Mouse (Mus musculus): ENCODE results near the gene Disp2.

The Disp2 gene

DNA sequence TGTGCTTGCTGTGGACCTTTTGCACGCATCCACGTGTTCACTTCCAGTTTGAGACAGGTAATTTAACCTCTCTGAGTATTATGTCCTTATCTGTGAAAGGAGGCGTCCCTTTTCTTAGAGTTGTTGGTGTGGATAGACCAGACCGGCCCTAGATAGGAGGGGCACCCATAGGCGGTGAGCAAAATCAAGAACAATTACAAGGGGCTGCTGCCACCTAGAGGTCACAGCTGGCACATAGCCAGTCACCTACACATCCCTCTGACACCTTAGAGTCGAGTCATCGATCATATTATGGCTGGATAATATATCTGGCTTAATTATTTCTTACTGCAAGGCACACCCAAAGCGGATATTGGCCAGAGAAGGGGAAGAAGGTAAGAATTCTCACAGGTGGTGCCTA is 19.7 kb upstream of the Disp2 start:
- no peak for DNase-seq (ENCODE audit: low spot score)

DNA sequence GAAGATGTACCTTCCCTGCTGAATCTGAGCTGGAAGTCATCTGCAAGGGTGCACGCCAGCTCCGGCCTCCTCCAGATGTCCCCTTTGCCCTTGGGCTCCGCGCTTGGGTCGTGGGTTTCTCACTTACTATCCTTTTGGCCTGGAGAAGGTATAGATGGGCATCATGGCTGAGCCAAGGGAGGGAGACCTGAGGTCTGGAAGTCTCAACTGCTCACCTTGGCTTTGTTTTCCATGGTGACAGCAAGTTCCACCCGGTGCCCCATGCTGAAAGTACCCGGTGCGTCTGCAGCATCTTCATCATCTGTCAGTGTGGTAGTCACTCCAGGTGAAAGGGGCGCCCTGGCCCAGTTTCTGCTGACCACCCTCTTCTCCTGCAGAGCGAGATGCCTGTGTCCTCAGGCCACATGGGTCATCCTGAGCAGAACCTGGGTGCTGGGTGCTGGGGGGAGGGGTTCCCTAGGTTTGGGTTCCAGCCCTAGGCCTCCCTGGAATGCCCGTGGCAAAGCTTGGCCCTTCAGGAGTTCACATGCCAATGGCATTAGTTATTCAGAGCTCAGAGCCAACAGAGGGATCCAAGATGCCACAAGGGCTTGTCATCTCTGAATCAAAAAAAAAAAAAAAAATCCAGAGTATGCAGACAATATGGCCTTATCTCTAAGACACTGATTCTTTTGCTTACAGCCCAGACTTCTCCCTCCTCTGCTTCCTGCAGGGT is 19.1 kb upstream of the Disp2 start:
- no peak for DNase-seq (ENCODE audit: low spot score)

DNA sequence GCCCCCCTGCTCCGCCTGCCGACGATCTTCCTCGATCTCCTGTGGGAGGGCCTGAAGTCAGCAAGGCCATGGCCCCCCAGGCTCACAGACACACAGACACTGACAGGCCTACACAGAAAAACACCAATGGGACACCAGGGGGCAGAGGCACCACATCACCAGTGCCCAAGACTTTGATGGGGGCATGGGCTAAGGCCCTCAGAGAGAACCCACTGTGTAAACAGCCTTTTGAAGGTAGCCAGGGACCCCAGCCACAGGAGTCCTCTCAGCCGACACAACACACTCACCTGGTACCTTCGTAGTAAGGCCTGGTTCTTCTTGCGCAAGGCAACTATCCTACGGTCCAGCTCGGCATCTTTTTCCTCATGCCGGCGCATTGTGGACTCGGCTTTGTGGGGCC is 18.2 kb upstream of the Disp2 start:
- no peak for DNase-seq (ENCODE audit: low spot score)

DNA sequence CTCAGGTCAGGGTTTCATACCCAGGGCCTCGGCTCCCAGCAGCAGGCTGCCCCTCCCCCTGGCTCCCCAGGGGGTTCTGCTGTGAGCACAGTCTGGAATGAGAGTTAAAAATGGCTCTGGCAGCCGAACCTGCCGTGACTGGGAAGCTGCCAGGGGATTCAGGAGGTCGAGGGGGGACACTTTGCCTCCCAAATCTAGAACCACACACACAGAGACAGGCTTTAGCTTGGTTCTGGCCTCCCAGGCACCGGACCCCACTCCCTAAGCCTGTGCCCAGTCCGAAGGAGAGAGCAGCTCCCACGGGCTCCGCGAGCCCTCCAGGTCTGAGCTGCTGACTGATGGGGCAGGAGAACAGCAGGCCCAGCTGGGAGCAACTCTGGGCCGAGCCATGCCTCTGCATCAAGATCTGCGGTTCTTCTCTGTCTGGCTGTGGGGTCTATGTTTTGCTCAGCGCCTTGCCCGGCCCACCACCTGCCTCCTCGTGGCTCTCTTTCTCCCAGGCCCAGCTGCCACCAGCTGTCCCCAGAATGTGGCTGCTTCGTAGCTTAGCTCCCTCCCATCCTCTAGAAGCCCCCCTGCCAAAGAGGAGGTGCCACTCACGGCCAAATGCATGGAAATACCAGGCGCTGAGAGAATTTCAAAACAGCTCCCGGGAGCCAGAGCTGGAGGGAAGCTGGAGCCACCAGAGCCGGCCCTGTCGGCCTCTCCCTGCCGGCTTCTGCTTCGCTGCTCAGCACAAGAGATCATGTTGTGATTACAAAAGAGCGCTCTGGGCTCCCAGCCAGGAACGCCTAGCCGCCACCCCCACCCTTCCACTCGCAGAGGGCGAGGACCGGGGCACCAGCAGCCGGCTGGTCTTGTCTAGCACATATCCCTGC is 17.4 kb upstream of the Disp2 start, which contains the start of gene Ccdc9b:
Gene Ccdc9b (minus strand): TSS at position 756 of the 878 bp plus-strand sequence.
- peak; percentile 80 for DNase-seq (ENCODE audit: low spot score)

DNA sequence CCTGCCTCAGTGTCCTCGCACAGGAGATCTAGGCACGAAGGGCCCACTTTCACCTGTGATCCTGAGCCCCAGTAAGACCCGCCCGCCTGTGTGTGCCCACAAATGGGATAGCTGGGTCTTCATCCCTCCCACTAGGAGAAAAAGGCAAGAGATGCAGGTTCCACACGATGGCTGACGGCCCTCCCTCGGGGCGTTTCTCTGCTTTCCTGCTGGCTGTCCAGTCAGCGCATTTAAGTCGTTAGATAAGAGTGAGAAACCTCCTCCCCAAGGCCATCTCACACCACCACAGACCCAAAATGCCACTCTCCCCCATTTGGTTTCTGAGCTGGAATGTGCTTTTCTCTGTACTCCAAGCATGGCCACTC is 16.8 kb upstream of the Disp2 start:
- no peak for DNase-seq (ENCODE audit: low spot score)

DNA sequence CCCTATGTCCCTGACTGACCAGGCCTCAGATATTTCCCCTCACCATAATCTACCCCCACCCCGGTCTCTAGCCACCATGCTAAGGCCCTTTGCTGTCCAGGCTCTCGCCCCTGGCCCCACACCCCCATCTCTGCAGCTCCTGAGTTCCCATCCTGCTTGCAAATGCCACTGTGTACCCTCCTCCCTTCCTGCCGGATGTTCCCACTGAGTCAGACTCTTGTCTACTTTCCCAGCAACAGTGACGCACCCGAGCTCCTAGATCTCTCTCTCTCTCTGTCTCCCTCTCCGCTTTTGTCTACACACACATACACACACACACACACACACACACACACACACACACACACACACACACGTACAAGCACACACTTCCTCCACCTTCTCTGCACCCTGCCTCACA is 16.1 kb upstream of the Disp2 start:
- no peak for DNase-seq (ENCODE audit: low spot score)

DNA sequence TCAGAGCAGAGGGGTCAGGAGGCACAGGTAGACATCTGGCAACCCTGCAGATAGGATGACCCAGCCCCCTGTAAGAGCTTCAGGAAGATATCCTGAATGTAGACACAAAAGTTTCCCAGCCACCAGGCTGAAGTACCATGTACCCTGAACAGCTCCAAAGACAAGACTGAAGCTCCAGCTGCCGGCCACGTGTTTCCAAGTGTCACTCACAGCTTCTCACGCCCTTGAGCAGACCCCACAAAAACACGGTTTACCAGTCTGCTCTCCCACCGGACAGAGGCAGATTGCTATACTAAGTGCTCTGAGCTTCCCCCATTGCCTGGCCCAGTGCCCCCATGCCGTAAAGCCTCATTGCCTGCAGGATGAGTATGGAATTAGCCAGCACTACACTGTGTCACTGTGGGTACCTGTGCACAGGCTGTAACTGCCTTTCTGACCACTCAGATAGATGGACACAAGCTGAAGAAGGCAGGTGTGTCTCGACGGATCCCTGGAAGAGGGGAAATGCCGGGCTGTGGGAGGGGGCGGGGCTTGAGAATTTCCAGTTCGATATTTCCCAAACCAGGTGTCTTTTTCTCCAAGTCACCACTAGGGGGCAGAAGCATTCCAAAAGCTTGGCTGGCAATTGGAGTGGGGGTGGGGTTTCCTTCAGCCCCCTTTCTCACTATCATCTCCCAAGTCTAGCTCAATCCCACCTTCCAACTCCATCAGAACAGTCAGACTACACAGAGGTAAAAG is 15.3 kb upstream of the Disp2 start:
- DNase-seq (ENCODE audit: low spot score), result no peak

DNA sequence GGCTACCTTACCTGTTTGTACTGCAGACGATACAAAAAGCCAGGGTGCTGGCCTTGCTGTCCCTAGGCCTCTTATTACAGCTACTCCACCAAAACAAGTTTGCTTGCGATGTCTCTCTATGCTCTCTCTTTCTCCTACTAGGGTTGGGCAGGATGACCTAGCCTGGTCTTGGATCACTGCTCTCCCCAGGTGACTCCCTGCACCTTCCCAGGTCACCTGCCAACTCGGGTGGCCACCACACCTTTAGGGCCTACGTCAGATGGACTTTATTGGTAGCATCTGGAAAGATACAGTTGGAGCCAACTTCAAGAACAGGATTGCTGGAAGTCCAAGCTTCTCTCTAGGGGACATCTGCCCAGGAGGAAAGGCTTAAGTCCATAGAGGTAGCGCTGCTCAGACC is 14.6 kb upstream of the Disp2 start:
- no peak for DNase-seq (ENCODE audit: low spot score)

DNA sequence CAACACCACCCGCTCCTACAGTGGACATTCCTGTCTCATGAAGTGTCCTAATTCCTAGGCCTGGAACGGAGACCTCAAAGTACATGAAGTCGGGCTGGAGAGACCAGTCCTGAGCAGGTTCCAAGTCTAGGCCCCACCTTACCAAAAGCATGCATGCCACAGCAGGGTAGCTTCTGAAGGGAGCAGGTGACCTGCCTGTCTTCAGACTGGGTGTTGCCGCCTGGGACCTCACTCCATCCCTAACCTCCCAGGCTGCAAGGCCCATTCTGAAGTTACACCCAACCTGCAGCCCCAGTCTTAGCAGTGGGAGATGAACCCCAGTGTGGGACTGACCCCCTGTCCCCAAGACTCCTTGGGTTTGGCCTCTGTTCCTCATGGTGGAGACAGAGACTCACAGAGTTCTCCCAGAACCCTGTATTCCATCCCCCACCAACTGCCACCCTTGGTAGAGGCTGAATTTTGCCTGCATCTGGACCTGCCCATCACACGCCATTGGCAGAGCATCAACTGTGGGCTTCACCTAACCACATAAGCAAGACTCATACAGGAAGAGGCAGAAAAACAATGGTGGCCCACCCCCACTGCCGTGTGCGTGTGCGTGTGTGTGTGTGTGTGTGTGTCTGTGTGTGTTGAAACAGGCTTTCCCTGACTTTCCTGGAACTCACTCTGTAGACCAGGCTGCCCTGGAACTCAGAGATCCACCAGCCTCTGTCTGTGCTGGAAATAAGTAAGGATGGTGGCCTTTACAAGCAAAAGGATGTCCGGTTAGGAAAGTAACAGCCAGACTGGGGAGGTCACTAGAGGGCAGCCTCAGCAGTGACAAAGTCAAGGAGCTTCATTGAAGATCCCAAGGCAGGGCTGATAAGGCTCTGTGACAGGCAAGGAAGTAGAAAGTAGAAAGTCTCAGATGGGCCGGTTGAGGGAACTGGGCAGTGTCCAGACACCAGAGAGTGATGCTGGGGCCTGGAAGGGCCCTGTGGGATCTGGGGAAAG is 13.2 kb upstream of the Disp2 start:
- no peak for DNase-seq (ENCODE audit: low spot score)

DNA sequence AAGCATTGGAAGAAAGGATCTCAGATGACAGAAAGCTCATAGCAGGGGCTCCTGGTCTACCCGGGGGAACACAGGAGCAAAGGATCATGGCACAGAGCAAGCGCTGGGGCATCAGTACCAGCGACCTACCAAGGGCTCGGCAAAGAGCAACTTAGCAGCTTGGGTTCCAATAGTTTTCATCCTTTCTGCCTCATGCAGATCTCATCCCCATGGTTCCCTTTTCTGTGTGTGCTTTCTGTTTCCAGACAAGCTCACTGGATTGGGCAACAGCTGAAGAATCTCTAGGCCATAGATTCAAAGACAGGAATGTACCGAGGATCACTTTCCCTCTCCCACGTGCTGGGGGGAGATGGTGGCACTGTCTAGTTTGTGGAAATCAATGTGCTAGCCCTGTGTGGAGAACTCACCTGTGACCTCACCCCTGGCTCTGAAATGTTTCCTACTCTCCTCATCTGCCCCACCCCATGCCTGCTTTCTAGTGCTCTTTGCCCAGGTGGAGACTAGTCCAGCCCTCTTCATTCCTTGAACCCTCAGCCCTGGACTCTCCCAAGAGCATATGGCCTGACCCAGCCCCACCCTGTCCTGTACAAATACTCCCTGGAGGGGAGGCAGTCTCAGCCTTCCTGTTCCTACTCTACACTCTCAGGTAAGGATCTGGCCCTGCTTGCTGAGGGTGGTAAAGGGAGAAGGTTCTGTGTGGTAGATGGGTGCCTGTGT is 7.2 kb upstream of the Disp2 start, which contains the start of gene Phgr1:
Gene Phgr1 (plus strand): TSS at position 612 of the 717 bp plus-strand sequence.
- DNase-seq (ENCODE audit: low spot score), result no peak

DNA sequence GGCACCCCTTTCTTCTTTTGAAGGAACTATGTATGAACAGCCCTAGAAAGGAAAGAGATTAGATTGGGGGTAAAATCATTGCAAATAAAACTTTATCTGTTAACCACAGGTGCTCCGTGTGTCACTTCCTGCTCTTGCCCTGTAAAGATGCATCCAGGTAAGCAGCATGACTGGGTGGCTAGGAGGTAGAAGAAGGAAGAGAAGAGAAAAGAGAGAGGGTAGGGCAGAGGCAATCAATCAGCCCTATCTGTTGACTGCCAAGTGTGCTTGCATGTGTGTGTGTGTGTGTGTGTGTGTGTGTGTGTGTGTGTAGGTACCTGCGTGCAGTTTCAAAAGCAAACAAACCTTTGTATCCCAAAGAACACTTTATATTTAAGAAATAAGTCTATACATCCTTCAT is 5.0 kb upstream of the Disp2 start:
- no peak for DNase-seq (ENCODE audit: low spot score)

DNA sequence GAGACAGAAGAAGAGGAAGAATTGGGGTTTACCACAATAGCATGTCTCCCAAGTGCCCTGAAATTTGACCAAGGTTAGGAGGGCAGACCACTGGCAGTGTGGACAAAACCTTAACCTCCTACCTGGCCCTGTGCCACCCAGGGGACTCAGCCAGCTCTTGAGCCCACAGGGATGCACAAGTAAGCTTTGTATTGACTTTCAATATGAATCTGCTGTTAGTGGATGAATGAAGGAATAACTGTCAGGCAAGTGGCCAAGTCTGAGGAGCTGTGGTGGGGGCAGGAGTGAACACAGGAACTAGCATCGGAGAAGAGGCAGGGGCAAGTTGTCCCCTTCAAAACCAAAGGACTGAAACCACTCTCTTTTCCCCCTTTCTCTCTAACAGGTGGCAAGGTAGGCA is 4.1 kb upstream of the Disp2 start:
- no peak for DNase-seq (ENCODE audit: low spot score)

DNA sequence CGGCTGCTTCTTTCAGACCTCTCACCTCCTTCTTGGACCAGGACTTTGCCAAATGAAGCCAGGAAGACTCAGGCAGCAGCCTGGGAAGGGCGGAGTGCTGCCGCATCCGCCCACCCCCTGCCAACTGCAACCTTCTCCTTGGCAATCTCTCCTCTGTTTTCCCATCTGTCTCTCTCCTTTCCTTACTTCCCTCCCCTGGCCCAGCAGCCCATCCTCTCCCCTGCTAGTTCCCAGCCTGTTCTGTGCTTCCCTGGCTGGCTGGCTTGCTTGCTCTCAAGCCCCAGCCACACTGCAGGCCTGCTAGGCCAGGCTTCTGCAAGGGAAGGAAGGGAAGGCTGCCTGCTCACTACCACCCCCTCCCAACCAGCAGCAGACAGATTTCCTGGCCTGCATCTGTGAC is 3.7 kb upstream of the Disp2 start:
- DNase-seq (ENCODE audit: low spot score), result no peak

DNA sequence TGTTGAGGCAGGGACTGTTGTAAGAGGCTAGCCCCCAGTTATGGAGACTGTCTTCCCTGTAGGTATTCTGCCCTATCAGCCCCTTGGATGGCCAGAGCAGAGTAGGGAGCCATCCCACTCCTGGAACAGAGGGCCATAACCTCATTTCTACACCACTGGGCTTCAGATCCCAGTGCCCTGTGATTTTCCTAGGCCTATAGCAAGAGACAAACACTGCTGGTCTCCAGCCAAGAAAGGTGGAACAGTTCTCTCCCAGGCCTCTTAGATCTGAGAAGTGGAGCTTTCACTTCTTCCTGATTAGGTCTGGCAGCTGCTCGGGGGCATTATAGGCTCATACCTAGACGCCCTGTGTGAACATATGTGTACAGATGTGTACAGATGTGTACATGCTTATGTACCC is 3.2 kb upstream of the Disp2 start:
- no peak for DNase-seq (ENCODE audit: low spot score)

DNA sequence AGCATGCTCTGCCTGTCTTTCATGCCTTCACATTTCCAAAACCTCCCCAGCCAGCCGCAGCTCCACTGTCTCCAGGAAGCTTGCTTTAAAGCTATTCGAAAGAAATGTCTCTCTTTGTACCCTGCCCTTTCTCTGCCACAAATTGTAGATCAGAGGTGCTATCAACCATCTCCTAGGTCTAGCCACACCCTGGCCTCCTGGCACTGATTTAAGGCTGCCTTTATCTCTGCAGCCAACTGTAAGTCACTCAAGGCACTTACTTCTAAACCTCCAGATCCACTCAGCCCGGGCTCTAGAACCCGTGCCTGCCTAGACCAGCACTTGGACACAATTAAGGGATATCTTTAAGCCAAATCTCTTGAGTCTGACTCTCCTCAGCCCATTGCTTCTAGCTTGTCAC is 1.1 kb upstream of the Disp2 start:
- no peak for DNase-seq (ENCODE audit: low spot score)

DNA sequence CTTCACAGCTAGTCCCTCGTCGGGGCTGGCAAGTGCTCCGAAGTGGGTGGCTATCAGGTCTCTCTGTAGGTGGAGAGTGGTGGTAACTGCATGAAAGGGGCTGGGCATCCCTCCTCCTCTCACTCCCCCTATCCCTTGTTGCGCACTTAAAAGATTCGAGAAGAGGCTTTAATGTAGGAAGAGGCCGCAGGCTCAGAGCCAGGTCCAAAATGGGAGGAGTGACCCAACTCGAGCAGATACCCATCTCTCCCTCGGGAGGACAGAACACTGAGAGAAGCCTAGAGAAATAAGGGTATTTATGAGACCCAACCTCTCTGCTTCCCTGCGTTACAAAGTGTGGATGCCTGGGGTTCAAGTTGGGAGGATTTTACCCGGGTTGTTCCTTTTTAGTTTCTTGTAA is 454 bp upstream of the Disp2 start:
- DNase-seq (ENCODE audit: low spot score), result no peak

DNA sequence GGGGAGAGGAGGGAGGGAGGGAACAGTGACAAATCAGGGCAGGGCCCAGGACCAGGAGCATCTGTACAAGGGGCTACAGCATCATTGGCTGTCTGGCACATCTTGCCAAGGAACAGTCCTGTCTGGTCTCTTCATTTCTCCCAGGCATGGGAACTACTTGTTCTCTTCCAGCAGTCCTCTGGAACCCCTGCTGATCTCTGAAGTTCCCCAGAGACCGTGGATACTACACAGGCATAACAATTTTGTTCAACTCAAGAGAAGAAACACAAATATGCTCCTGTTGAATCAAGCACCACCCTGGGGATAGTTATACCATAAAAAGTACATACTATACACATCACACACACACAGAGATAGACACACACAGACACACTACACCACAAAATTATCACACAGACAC is 1.6 kb downstream of the Disp2 start:
- no peak for DNase-seq (ENCODE audit: low spot score)

DNA sequence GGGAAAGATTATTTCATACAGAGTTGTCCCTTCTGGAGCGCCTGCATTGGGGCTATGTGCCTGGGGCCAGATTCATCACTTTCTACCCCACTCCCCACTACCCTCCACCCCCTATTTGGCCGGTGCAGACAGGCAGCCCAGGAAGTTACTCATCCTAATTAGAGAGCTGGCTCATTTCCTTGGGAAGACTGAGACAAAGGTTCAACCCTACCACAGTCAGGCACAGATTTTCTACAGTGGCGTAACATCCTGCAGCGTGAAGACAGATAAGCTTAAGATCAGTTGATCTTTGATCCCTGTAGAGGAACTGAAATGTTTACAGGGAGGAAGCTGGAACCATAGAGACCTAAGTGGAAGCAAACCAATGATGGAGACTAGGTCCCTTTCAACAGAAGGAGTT is 2.8 kb downstream of the Disp2 start:
- no peak for DNase-seq (ENCODE audit: low spot score)

DNA sequence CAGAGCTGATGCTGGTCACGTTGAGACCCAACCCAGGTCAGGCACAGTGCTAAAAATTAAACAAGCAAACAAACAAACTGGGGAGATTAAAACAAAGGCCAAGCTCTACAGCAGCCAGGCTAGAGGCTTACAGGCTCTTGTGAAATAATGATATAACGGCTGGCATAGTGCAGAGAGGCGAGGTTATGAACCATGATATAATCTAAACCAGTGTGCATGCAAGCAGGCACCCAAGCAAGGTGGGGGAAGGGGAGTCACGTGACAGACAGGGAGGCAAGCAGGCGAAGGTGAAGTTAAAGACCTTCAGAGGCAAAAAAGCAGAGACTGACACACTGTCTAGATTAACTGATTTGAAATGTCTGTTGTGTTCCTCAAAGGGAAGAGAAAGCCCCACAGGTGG is 3.6 kb downstream of the Disp2 start:
- DNase-seq (ENCODE audit: low spot score), result no peak

DNA sequence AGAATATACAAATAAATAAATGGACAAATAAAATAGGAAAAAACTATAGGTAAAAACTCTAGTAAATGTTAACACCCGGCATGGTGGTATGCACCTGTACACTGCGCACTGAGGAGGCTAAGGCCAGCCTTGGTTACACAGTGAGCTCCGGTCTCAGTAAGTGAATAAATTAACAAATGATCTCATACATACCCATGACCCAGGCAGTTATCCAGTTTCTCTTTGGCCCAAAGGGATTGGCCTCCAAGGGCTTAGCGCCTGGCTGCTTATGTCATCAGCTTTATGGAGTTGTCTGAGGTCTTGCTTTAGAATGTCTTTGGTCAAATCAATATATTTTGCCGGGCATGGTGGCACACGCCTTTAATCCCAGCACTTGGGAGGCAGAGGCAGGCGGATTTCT is 4.1 kb downstream of the Disp2 start:
- DNase-seq (ENCODE audit: low spot score), result no peak

DNA sequence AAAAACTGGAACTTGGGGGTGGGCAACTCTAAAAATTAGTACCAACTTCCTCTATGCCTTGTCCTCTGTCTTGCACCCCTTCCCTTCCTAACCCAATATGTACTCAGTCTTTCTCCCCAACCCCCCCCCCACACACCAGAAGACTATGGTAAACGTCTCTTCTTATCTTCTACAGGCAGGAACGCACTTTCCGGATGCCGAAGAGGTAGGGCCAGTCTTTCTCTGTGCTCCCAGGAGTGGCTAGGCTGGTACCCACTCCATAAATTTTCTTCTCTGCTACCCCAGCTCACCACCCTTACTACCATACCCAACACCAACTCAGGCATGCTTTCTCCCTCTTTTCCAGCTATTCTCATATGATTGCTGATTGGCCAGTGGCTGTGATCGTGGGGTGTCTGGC is 7.0 kb downstream of the Disp2 start:
- DNase-seq (ENCODE audit: low spot score), result no peak

All from urinary bladder, postnatal 10 days (tissue).